ENCODE assay signal across 15 mouse cellular contexts in the genomic region with DNA sequence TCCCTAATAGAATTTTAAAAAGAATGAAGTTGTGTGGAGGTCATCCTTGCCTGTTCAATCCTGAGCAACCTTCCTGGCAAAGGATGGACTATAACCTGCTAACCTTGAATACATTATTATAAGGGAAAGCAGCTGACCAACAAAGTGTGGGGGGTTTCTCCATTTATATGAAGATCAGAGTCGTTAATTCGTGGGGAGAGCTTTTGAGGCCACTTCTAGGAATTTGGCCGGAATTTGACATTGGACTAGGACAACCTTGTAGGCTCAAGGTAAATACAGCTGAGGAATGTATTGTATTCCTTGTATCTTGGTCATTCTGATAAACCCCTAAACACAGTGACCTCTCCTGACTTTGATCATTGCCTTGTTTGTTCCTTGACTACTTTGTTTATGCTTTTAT.
"Had no signal": no experiment of that assay in that cellular context is flagged by ENCODE, and none has a peak within 500 bp of the region (broad histone marks: within the 10 kb centered on the region; RNA-seq: fewer than 3 reads in every experiment).

No protein-coding gene starts in this region.

- DNase-seq: lung, adult 18-20 months; lung, embryonic 14.5 days; lung, postnatal 10 days; lung, postnatal 4 days; midbrain, embryonic 14.5 days; right cerebral cortex, postnatal 14 days; thymus, adult 2 months; thymus, postnatal 25 days; thymus, postnatal 4 days had no signal

- H3K27me3 ChIP-seq: midbrain, embryonic 12.5 days; neural tube, embryonic 13.5 days; neural tube, embryonic 15.5 days; stomach, embryonic 15.5 days had no signal

- H3K4me3 ChIP-seq: midbrain, embryonic 10.5 days; midbrain, embryonic 12.5 days; myocyte; neural tube, embryonic 13.5 days; neural tube, embryonic 15.5 days; stomach, embryonic 15.5 days had no signal

- H3K9me3 ChIP-seq: midbrain, embryonic 10.5 days; midbrain, embryonic 12.5 days; neural tube, embryonic 13.5 days; neural tube, embryonic 15.5 days; stomach, embryonic 15.5 days had no signal

- H3K36me3 ChIP-seq: midbrain, embryonic 10.5 days; midbrain, embryonic 12.5 days; neural tube, embryonic 13.5 days; neural tube, embryonic 15.5 days; stomach, embryonic 15.5 days had no signal
